Mouse (Mus musculus) heart, postnatal 0 days (tissue): Measurements from ENCODE around the gene Spred2.

ENCODE experiments used
- CTCF ChIP-seq: IDR thresholded peaks from 2 replicates; pipeline ENCODE4 v1.5.1; 2016; ENCODE audit warnings: antibody characterized with exemption, control low read depth, low read depth
- EP300 ChIP-seq: IDR thresholded peaks from 2 replicates; pipeline ENCODE4 v1.6.1; 2016; ENCODE audit warnings: antibody characterized with exemption, low read depth

GRCm38 (mm10) chr11:19977687-19978086 lies 53.5 kb downstream of the Spred2 start:
- TF ChIP-seq CTCF (no peak), EP300 (no peak)
